Mouse (Mus musculus): ENCODE measurements around the gene Gapdhs. TPM values are rescaled to one million over a fixed set of nuclear protein-coding genes. Genes with fewer than 3 reads are reported as not detected.
"Not testable (repeated sequence)": the region's sequence is repeated elsewhere in the genome, so short reads cannot be mapped to it uniquely, and the experiment has no call there.

The Gapdhs gene
- polyA plus RNA-seq, 1 experiment from 2014 or later = 0.50 TPM

GRCm38 (mm10) chr7:30766408-30766807, 22.9 kb upstream of the Gapdhs start:
- Histone ChIP-seq H3K36me3 (no peaks in the 10 kb centered on the region), H3K4me1 (no peaks in the 10 kb centered on the region), H3K9ac (no peak overlapping the region), H3K9me3 (no peaks in the 10 kb centered on the region), H3K27me3 (replicated peaks) (0 out of 2 replicates have a peak, but pooled peaks cover 2% of the 10 kb centered on the region), H3K4me3 (replicated peaks) (no peak overlapping the region), H3K27ac (no peak overlapping the region), H3K4me2 (no peak overlapping the region)
- ATAC-seq (ENCODE audit: insufficient read depth, low FRiP score, low read depth) = no peak
- WGBS = 86% methylated on average over 4 of the region's 4 CpGs

DNA sequence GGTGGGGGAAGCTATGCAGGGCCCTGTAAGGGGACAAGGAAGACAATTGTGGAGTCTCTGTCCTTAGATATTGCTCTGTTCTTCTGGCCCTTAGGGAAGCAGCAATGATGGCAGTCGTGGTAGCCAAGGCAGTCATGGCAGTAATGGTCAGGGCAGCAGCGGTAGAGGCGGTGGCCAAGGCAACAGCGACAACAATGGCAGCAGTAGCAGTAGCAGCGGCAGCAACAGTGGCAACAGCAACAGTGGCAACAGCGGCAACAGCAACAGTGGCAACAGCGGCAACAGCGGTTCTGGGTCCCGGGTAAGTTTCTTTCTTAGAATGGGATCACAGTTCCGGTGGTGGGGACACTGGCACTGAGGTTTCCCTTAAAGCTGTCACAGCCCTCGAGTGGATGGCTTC, 21.7 kb upstream of the Gapdhs start:
- no peaks in the 10 kb centered on the region for H3K9me3 ChIP-seq
- 34% methylated on average over 11 of the region's 11 CpGs for WGBS
- no peak overlapping the region for H3K27ac ChIP-seq
- no peak overlapping the region for H3K4me3 ChIP-seq (replicated peaks)
- peaks cover 4% of the 10 kb centered on the region; the same call in 1 of the 2 replicates for H3K4me1 ChIP-seq
- H3K4me2 ChIP-seq = no peak overlapping the region
- no peak overlapping the region for H3K9ac ChIP-seq
- ATAC-seq (ENCODE audit: insufficient read depth, low FRiP score, low read depth) = no peak
- no peaks in the 10 kb centered on the region for H3K36me3 ChIP-seq
- H3K27me3 ChIP-seq (replicated peaks) = 0 out of 2 replicates have a peak, but pooled peaks cover 2% of the 10 kb centered on the region

DNA sequence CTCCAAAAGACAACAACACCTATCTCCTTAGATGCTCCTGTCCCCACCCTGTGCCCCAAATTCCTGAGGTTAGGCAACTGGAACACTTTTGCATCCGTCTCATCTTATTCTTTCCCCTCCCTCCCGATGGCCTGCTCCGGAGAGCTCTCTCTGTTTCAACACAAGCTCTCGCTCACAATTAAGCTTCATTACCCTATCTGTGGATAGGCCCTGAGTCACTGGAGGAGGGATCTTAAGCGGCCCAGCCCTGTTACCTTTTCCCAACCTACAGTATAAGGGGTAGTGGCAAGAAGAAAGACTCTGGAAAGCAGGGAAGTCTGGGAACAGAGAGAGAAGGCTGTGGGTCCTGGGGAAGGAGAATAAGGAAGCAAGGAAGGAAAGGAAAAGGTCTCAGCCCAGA, 20.0 kb upstream of the Gapdhs start, which contains the start of gene Dmkn:
Gene Dmkn (plus strand): TSS at position 301 of the 400 bp plus-strand sequence.
- no peak within 1 kb of the TSS for H3K4me2 ChIP-seq
- 52% methylated on average over 5 of the region's 5 CpGs for whole genome bisulfite sequencing
- H3K9ac ChIP-seq = no peak within 1 kb of the TSS
- no peak within 1 kb of the TSS for H3K4me3 ChIP-seq (replicated peaks)
- no peaks in the 10 kb centered on the region for H3K9me3 ChIP-seq
- H3K4me1 ChIP-seq = peaks cover 8% of the 10 kb centered on the region; the same call in 1 of the 2 replicates
- no peaks in the 10 kb centered on the region for H3K36me3 ChIP-seq
- H3K27me3 ChIP-seq (replicated peaks) = 0 out of 2 replicates have a peak, but pooled peaks cover 2% of the 10 kb centered on the region
- no peak within 1 kb of the TSS for H3K27ac ChIP-seq
- no peak for ATAC-seq (ENCODE audit: insufficient read depth, low FRiP score, low read depth)

DNA sequence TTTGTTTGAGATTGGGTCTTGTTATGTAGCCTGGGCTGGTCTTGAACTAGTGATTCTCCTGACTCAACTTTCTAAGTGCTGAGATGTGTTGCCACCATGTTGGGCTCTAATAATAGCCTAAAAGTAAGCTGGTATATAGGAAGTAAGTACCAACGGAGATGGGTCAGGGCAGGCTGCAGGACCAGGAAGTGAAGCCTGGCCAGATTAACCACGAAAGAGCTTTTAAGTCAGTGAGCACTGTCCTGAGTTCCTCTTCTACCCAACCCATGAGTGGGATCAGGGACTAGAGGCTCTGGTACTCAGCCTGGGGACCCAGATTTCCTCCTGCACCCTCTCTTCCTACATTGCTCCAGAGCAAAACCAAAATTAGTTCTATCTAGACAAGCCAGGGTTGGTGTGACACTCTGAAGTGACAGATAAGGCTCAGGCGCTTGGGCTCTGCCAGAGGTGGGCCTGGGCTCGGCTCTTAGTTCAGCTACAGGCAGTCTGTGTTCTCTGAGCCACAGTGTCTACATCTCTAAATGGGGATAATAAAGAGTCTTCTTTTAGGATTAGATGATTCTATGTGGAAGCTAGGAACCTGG, 18.4 kb upstream of the Gapdhs start:
- Histone ChIP-seq H3K9ac (no peak overlapping the region), H3K36me3 (no peaks in the 10 kb centered on the region), H3K9me3 (no peaks in the 10 kb centered on the region), H3K4me3 (replicated peaks) (no peak overlapping the region), H3K4me1 (peaks cover 8% of the 10 kb centered on the region; the same call in 1 of the 2 replicates), H3K27ac (no peak overlapping the region), H3K4me2 (no peak overlapping the region), H3K27me3 (replicated peaks) (0 out of 2 replicates have a peak, but pooled peaks cover 2% of the 10 kb centered on the region)
- WGBS = 66% methylated on average over 4 of the region's 4 CpGs
- ATAC-seq (ENCODE audit: insufficient read depth, low FRiP score, low read depth) = no peak

DNA sequence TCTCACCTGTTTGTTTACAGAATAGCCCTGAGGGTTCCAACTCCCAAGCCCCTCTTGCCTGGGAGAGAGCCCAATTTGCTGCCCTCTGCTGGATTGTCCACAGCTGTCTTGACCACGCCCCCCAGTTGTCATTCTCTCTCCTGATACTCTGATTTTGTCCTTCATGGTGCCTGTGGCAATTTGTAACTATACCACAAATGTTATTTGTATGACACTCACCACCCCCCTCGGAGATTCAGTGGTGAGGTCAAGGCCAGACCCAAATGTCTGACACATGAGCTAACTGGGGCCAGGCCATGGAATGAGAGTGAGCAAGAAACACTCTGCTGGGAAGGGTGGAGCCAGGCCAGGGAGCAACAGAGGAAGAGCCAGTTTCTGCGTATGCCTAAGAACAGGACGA, 15.4 kb upstream of the Gapdhs start:
- H3K9me3 ChIP-seq = no peaks in the 10 kb centered on the region; the same call in 1 of the 2 replicates
- H3K27me3 ChIP-seq (replicated peaks) = no peaks in the 10 kb centered on the region
- peaks cover 6% of the 10 kb centered on the region for H3K36me3 ChIP-seq
- H3K4me3 ChIP-seq (replicated peaks) = no peak overlapping the region
- no peak overlapping the region for H3K9ac ChIP-seq
- ATAC-seq (ENCODE audit: insufficient read depth, low FRiP score, low read depth) = no peak
- H3K4me2 ChIP-seq = no peak overlapping the region
- peaks cover 8% of the 10 kb centered on the region; the same call in 1 of the 2 replicates for H3K4me1 ChIP-seq
- no peak overlapping the region for H3K27ac ChIP-seq
- 17% methylated on average over 4 of the region's 4 CpGs for WGBS

- no peak overlapping the region for H3K4me2 ChIP-seq
- H3K9ac ChIP-seq = no peak overlapping the region
- H3K4me3 ChIP-seq (replicated peaks) = no peak overlapping the region
- no peaks in the 10 kb centered on the region for H3K27me3 ChIP-seq (replicated peaks)
- no peak overlapping the region for H3K27ac ChIP-seq
- peaks cover 8% of the 10 kb centered on the region; the same call in 1 of the 2 replicates for H3K4me1 ChIP-seq
- H3K9me3 ChIP-seq = no peaks in the 10 kb centered on the region; the same call in 1 of the 2 replicates
- ATAC-seq (ENCODE audit: insufficient read depth, low FRiP score, low read depth) = no peak
- peaks cover 6% of the 10 kb centered on the region for H3K36me3 ChIP-seq
- WGBS = 73% methylated on average over 3 of the region's 3 CpGs
Observed at GRCm38 (mm10) chr7:30757001-30757400, 13.5 kb upstream of the Gapdhs start.

- Histone ChIP-seq H3K9me3 (no peaks in the 10 kb centered on the region; the same call in 1 of the 2 replicates), H3K4me3 (replicated peaks) (no peak within 1 kb of the TSS), H3K27ac (peak within 1 kb of the TSS; percentile 63; the same call in 1 of the 2 replicates), H3K27me3 (replicated peaks) (no peaks in the 10 kb centered on the region), H3K4me2 (no peak within 1 kb of the TSS), H3K4me1 (0 out of 2 replicates have a peak, but pooled peaks cover 3% of the 10 kb centered on the region), H3K9ac (no peak within 1 kb of the TSS), H3K36me3 (peaks cover 6% of the 10 kb centered on the region)
- no peak for ATAC-seq (ENCODE audit: insufficient read depth, low FRiP score, low read depth)
- 60% methylated on average over 4 of the region's 5 CpGs for WGBS
Observed at GRCm38 (mm10) chr7:30751086-30751669, 7.7 kb upstream of the Gapdhs start, which contains the start of gene Sbsn. Gene Sbsn, plus strand, starts transcription at chr7:30751471.

DNA sequence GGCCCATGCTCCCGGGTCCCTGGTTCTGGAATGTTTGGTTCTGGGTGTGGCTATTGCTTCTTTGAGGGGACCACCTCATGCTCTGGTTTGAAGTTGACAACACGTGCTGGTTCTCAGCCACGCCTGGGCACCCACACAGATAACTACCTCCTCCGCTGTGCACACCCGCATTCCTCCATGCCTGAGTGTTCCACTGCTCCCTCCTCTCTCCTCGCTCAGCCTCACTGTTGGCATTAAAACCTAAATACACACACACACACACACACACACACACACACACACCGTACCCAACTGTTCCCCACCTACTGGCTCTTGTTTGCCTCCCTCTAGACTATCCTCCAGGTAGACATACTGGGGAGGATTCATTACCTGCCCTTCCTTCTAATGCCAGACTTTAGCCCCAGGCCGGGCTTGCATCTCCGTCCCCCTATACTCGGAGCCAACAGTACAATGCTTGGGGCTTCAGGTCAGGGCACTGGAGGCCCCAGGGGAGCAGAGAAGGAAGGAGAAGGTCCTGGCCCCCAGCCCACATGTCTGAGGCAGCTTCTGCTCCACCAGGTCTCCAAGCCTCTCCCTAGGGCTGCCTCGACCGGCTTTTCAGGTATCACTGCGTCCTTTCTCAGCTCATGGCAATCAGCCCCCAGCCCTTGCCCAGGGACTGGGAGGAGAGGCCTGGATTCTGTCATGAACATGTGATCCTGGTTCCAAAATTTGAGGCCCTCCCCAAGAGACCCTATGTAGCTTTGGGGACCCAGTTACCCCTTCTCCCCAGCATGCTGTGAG, 6.5 kb upstream of the Gapdhs start:
- 0 out of 2 replicates have a peak, but pooled peaks cover 3% of the 10 kb centered on the region for H3K4me1 ChIP-seq
- H3K4me2 ChIP-seq = no peak overlapping the region
- no peaks in the 10 kb centered on the region; the same call in 1 of the 2 replicates for H3K9me3 ChIP-seq
- no peak overlapping the region for H3K9ac ChIP-seq
- no peak overlapping the region for H3K4me3 ChIP-seq (replicated peaks)
- 63% methylated on average over 13 of the region's 13 CpGs for whole genome bisulfite sequencing
- ATAC-seq (ENCODE audit: insufficient read depth, low FRiP score, low read depth) = peak; percentile 62
- peak overlapping the region; percentile 63; the same call in 1 of the 2 replicates for H3K27ac ChIP-seq
- no peaks in the 10 kb centered on the region for H3K27me3 ChIP-seq (replicated peaks)
- peaks cover 4% of the 10 kb centered on the region; the same call in 1 of the 2 replicates for H3K36me3 ChIP-seq

- 0 out of 2 replicates have a peak, but pooled peaks cover 9% of the 10 kb centered on the region for H3K4me1 ChIP-seq
- no peak overlapping the region for H3K27ac ChIP-seq
- WGBS = 73% methylated on average over 7 of the region's 7 CpGs
- no peaks in the 10 kb centered on the region for H3K27me3 ChIP-seq (replicated peaks)
- ATAC-seq (ENCODE audit: insufficient read depth, low FRiP score, low read depth) = no peak
- H3K9ac ChIP-seq = no peak overlapping the region
- no peak overlapping the region for H3K4me3 ChIP-seq (replicated peaks)
- H3K4me2 ChIP-seq = no peak overlapping the region
- H3K36me3 ChIP-seq = no peaks in the 10 kb centered on the region
- no peaks in the 10 kb centered on the region for H3K9me3 ChIP-seq
Observed at GRCm38 (mm10) chr7:30747525-30748204, 4.2 kb upstream of the Gapdhs start.

GRCm38 (mm10) chr7:30744022-30744598, 629 bp upstream of the Gapdhs start:
- 0 out of 2 replicates have a peak, but pooled peaks cover 6% of the 10 kb centered on the region for H3K4me1 ChIP-seq
- H3K9me3 ChIP-seq = no peaks in the 10 kb centered on the region
- H3K36me3 ChIP-seq = no peaks in the 10 kb centered on the region
- H3K4me3 ChIP-seq (replicated peaks) = no peak overlapping the region
- 35% methylated on average over 4 of the region's 4 CpGs for WGBS
- ATAC-seq (ENCODE audit: insufficient read depth, low FRiP score, low read depth) = peak; percentile 61; the same call in 1 of the 2 replicates
- peak overlapping the region; percentile 63; the same call in 1 of the 2 replicates for H3K27ac ChIP-seq
- no peaks in the 10 kb centered on the region for H3K27me3 ChIP-seq (replicated peaks)
- no peak overlapping the region for H3K4me2 ChIP-seq
- no peak overlapping the region for H3K9ac ChIP-seq

- H3K27me3 ChIP-seq (replicated peaks); H3K4me1 ChIP-seq; H3K4me2 ChIP-seq; H3K9ac ChIP-seq; H3K27ac ChIP-seq; H3K36me3 ChIP-seq; H3K4me3 ChIP-seq (replicated peaks); H3K9me3 ChIP-seq; ATAC-seq (ENCODE audit: insufficient read depth, low FRiP score, low read depth): not testable (repeated sequence)
- WGBS = 81% methylated on average over 2 of the region's 2 CpGs
Observed at GRCm38 (mm10) chr7:30742570-30742969, 911 bp downstream of the Gapdhs start.

All from stomach, embryonic 15.5 days (tissue).